Mouse (Mus musculus) kidney, adult 2 months (tissue): ENCODE data around the gene Stim2.

Experiments used
- CTCF ChIP-seq: fragments of 200-500 bp; conservative IDR thresholded peaks from 2 replicates; pipeline ENCODE4 v1.5.1; 2011; ENCODE audit warnings: low read depth, mild to moderate bottlenecking, control low read depth, low read length, moderate library complexity, mixed read lengths; ENCODE audit not compliant: insufficient read depth, insufficient read length
- POLR2A ChIP-seq: fragments of 200-500 bp; IDR thresholded peaks from one replicate; pipeline ENCODE4 v1.6.1; 2011; ENCODE audit warnings: low read depth, low read length, control low read depth

GRCm38 (mm10) chr5:54053673-54054366, 55.5 kb downstream of the Stim2 start:
- no peak for TF ChIP-seq CTCF
- TF ChIP-seq POLR2A = no peak
